Mouse (Mus musculus): ENCODE results near the gene Vmn1r234. TPM values are rescaled to one million over a fixed set of nuclear protein-coding genes. Genes with fewer than 3 reads are reported as not detected.

The Vmn1r234 gene
- not detected in 2 replicates for polyA plus RNA-seq (2012; rRNA removed; ENCODE audit: low replicate concordance)

DNA sequence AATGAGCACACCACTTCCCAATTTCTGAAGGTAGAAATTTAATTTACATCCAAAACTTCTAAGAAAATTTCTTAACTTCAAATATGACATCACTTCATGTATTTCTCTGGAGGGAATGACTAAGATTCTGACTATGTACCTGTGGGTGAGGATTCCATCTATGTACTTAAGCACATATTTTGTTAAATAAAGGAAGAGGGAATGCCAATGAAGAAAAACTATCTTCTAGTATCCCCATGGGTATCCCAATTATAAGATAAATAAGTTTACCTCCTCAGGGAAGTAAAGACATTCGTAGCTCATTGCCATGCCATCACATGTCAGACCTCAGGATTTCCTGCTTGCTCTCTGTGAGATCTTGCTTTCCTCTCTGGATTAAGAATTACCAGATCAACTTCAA lies at the start of gene Vmn1r234:
Vmn1r234 (plus strand) TSS at position 301 of the 400 bp plus-strand sequence.

DNA sequence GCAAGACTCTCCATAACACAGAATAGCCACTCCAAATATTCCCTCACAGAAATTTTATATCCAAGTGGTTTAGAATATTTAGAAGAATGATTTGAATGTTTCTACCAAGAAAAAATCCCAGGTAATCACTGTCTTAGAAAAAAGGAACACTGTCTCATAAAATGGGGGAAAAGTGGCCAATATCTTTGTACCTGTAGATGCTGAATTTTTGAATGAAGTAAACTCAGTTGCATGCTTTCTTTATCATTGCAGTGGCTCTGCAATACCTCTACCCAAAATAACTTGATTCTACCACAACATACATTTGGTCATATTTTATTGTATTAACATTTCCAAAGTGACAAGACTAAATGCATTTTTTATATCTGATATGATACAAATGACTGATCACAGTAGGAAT lies 30.2 kb downstream of the Vmn1r234 start, which contains the start of gene Vmn1r235:
Vmn1r235 (plus strand) TSS at position 301 of the 400 bp plus-strand sequence.

DNA sequence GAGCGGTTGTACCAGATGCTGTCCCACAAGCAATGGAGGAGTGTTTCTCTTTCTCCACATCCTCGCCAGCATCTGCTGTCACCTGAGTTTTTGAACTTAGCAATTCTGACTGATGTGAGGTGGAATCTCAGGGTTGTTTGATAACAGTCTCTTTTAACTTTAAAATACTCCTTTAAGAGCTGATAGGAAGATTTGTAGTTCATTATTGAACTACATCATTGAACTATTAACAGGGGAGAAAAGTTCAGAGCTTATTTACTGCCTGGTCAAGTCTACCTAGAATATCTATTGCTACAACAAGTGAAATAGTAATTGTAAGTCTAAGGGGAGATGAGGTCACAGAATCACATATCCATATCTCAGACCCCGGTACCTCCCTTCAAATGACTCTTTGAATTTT lies 56.8 kb downstream of the Vmn1r234 start, which contains the start of gene Vmn1r236:
Vmn1r236 (plus strand) TSS at position 301 of the 400 bp plus-strand sequence.

Other genes starting within 250 kb of the Vmn1r234 start
- not detected in 2 replicates for gene Vmn1r233, start 229.6 kb upstream of the Vmn1r234 start, polyA plus RNA-seq (2012; rRNA removed; ENCODE audit: low replicate concordance)
- 4.3 and 4.5 TPM in 2 replicates for gene Zfp160, start 217.2 kb upstream of the Vmn1r234 start, polyA plus RNA-seq (2012; rRNA removed; ENCODE audit: low replicate concordance)
- gene Vmn1r235, start 30.3 kb downstream of the Vmn1r234 start, polyA plus RNA-seq (2012; rRNA removed; ENCODE audit: low replicate concordance): not detected in 2 replicates
- not detected in 2 replicates for gene Vmn1r236, start 56.9 kb downstream of the Vmn1r234 start, polyA plus RNA-seq (2012; rRNA removed; ENCODE audit: low replicate concordance)
- not detected in 2 replicates for gene Vmn1r237, start 85.8 kb downstream of the Vmn1r234 start, polyA plus RNA-seq (2012; rRNA removed; ENCODE audit: low replicate concordance)
- gene Zfp677, start 157.7 kb downstream of the Vmn1r234 start, polyA plus RNA-seq (2012; rRNA removed; ENCODE audit: low replicate concordance): 0.59 and 0.86 TPM in 2 replicates
- gene Zfp54, start 197.1 kb downstream of the Vmn1r234 start, polyA plus RNA-seq (2012; rRNA removed; ENCODE audit: low replicate concordance): 1.4 and 1.5 TPM in 2 replicates
- 1.4 and 1.5 TPM in 2 replicates for gene Zfp51, start 224.3 kb downstream of the Vmn1r234 start, polyA plus RNA-seq (2012; rRNA removed; ENCODE audit: low replicate concordance)

Measured in subcutaneous adipose tissue, adult 2 months (tissue).